Mouse (Mus musculus) left cerebral cortex, postnatal 25 days (tissue): ENCODE measurements around the gene Krtap9-1. TPM values are rescaled to one million over a fixed set of nuclear protein-coding genes. Genes with fewer than 3 reads are reported as not detected.
"Not testable (repeated sequence)": the region's sequence is repeated elsewhere in the genome, so short reads cannot be mapped to it uniquely, and the experiment has no call there.

Experiments
- DNase-seq, 2 experiments: peaks; one replicate each; pipeline ENCODE4 v3.0.0; 2022; ENCODE audit warnings: low spot score in 2 of 2, mixed read lengths in 1 of 2
- intact Hi-C: fragments of 180-260 bp; cut with DNase I; formaldehyde crosslinking; loops from one replicate; pipeline ENCODE4 v1.15.1; 2025
- total RNA-seq, 2 experiments: library from RNA; stranded (reverse); gene quantifications; 2 replicates each; pipeline ENCODE4 v1.2.3; 2021

Krtap9-1 gene
- not detected for total RNA-seq

- DNase-seq, intact Hi-C loops: not testable (repeated sequence)
Observed at GRCm38 (mm10) chr11:99873089-99873488, at the start of gene Krtap9-1. TSS of gene Krtap9-1 (plus strand) at chr11:99873389.

GRCm38 (mm10) chr11:99837966-99838365 lies 35.2 kb upstream of the Krtap9-1 start, which contains the start of gene 2300003K06Rik:
TSS of gene 2300003K06Rik (minus strand) at chr11:99838066.
- DNase-seq = no peak
- intact Hi-C loops = no loop called here

GRCm38 (mm10) chr11:99842185-99842584 lies 31.0 kb upstream of the Krtap9-1 start:
- intact Hi-C loops = no loop called here
- no peak for DNase-seq

DNA sequence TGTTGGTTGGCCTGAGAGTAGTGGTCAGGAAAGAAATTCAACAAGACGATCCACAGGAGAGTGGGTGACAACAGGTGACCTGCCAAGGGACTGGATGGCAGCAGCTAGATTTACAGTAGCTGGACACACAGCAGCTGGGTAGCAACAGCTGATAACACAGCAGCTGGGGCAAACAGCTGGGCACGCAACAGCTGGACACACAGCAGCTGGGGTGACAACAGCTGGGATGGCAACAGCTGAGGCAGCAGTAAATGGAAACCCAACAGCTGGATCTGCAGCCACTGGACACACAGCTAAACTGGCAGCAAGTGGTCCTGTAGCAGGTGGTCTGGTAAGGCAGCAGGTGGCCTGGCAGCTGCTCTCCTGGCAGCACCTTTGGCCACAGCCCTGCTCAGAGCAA lies 26.4 kb upstream of the Krtap9-1 start:
- intact Hi-C loops = no loop called here

GRCm38 (mm10) chr11:99851508-99851907 lies 21.7 kb upstream of the Krtap9-1 start, which contains the start of gene Krtap4-16:
TSS of gene Krtap4-16 (minus strand) at chr11:99851608.
- DNase-seq = no peak
- intact Hi-C loops = no loop called here

More for the DNA sequence above, 26.4 kb upstream of the Krtap9-1 start:
- no peak for DNase-seq

- DNase-seq = no peak
- intact Hi-C loops = no loop called here
Observed at GRCm38 (mm10) chr11:99854121-99854520, 19.1 kb upstream of the Krtap9-1 start.

GRCm38 (mm10) chr11:99857617-99858016 lies 15.6 kb upstream of the Krtap9-1 start, which contains the start of gene Gm11568:
TSS of gene Gm11568 (plus strand) at chr11:99857917.
- intact Hi-C loops = no loop called here
- no peak for DNase-seq

GRCm38 (mm10) chr11:99858761-99859160 lies 14.4 kb upstream of the Krtap9-1 start:
- intact Hi-C loops = no loop called here
- DNase-seq = no peak

GRCm38 (mm10) chr11:99864176-99864575 lies 9.0 kb upstream of the Krtap9-1 start, which contains the start of gene Gm11559:
TSS of gene Gm11559 (plus strand) at chr11:99864476.
- DNase-seq, intact Hi-C loops: not testable (repeated sequence)

DNA sequence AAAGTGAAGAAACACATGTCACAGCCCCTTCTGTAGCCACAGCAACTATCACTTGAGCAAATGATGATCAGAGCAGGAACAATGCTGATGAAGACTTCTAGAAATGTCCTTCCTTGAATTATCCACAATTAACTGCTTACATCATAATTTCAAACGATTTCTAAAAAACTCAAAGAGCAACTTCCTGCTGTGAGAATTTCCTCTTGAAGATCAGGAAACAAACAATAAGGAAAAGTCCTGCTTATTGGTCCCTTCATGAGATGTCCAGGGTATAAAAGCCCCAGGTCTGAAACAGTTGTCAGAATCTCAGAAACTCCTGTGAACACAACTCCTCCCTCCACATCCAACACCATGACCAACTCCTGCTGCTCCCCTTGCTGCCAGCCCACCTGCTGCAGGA lies 5.7 kb downstream of the Krtap9-1 start, which contains the start of gene Gm11567:
Gm11567 (plus strand) TSS at position 301 of the 400 bp plus-strand sequence.
- DNase-seq, intact Hi-C loops: not testable (repeated sequence)

DNA sequence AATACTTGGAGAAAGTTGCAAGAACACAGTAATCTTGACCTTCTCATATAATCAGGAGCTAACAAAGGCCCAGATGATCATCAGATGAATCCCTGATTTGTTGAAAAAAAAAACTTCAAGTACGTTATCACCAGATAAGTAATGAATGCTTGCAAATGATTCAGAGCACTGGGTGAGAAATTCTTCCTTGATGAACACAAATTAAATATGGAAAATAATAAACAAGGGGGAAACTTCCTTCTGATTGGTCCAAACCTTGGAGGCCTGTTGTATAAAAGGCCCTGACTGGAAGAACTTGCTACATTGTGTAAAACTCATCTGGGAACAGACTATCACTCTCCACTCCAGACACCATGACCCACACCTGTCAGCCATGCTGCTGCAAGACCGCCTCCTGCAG lies 34.4 kb downstream of the Krtap9-1 start, which contains the start of gene Krtap31-1:
Krtap31-1 (plus strand) TSS at position 301 of the 400 bp plus-strand sequence.
- intact Hi-C loops = no loop called here
- DNase-seq = no peak

GRCm38 (mm10) chr11:99914451-99914850 lies 41.3 kb downstream of the Krtap9-1 start, which contains the start of gene Gm11565:
TSS of gene Gm11565 (plus strand) at chr11:99914751.
- intact Hi-C loops = no loop called here
- no peak for DNase-seq

Other genes starting within 250 kb of the Krtap9-1 start
- not detected for gene Krtap4-1, start 245.2 kb upstream of the Krtap9-1 start, total RNA-seq
- not detected for gene Krtap4-2, start 238.3 kb upstream of the Krtap9-1 start, total RNA-seq
- gene Krtap4-7, start 229.3 kb upstream of the Krtap9-1 start, total RNA-seq = not detected
- gene Gm11555, start 223.2 kb upstream of the Krtap9-1 start, total RNA-seq = not detected
- not detected for gene Gm11563, start 214.4 kb upstream of the Krtap9-1 start, total RNA-seq
- not detected for gene Krtap4-6, start 207.4 kb upstream of the Krtap9-1 start, total RNA-seq
- gene Gm14190, start 182.6 kb upstream of the Krtap9-1 start, total RNA-seq = not detected
- not detected for gene Gm14180, start 139.1 kb upstream of the Krtap9-1 start, total RNA-seq
- gene Gm11595, start 100.5 kb upstream of the Krtap9-1 start, total RNA-seq = not detected
- gene Krtap4-8, start 92.7 kb upstream of the Krtap9-1 start, total RNA-seq = not detected
- not detected for gene Krtap4-9, start 88.2 kb upstream of the Krtap9-1 start, total RNA-seq
- not detected for gene Gm11596, start 79.9 kb upstream of the Krtap9-1 start, total RNA-seq
- gene Gm11569, start 74.5 kb upstream of the Krtap9-1 start, total RNA-seq = not detected
- gene Gm11554, start 68.9 kb upstream of the Krtap9-1 start, total RNA-seq = not detected
- not detected for gene Krtap4-13, start 63.5 kb upstream of the Krtap9-1 start, total RNA-seq
- gene Gm11564, start 57.7 kb upstream of the Krtap9-1 start, total RNA-seq = not detected
- not detected for gene 2300003K06Rik, start 35.3 kb upstream of the Krtap9-1 start, total RNA-seq
- not detected for gene Krtap4-16, start 21.8 kb upstream of the Krtap9-1 start, total RNA-seq
- gene Gm11568, start 15.5 kb upstream of the Krtap9-1 start, total RNA-seq = not detected
- not detected for gene Gm11559, start 8.9 kb upstream of the Krtap9-1 start, total RNA-seq
- gene Gm11567, start 5.8 kb downstream of the Krtap9-1 start, total RNA-seq = not detected
- not detected for gene Krtap31-1, start 34.5 kb downstream of the Krtap9-1 start, total RNA-seq
- gene Gm11565, start 41.4 kb downstream of the Krtap9-1 start, total RNA-seq = not detected
- gene Krtap31-2, start 62.9 kb downstream of the Krtap9-1 start, total RNA-seq = not detected
- not detected for gene Krtap9-5, start 75.1 kb downstream of the Krtap9-1 start, total RNA-seq
- gene Krtap29-1, start 105.7 kb downstream of the Krtap9-1 start, total RNA-seq = not detected
- gene Krtap16-1, start 113.2 kb downstream of the Krtap9-1 start, total RNA-seq = not detected
- gene Krtap17-1, start 120.6 kb downstream of the Krtap9-1 start, total RNA-seq = not detected
- gene Krt33a, start 142.8 kb downstream of the Krtap9-1 start, total RNA-seq = not detected
- gene Krt33b, start 156.5 kb downstream of the Krtap9-1 start, total RNA-seq = not detected
- gene Krt34, start 168.2 kb downstream of the Krtap9-1 start, total RNA-seq = not detected
- not detected for gene Krt31, start 177.2 kb downstream of the Krtap9-1 start, total RNA-seq
- not detected for gene Krt32, start 214.8 kb downstream of the Krtap9-1 start, total RNA-seq
- gene Krt35, start 222.9 kb downstream of the Krtap9-1 start, total RNA-seq = not detected
- not detected for gene Krt36, start 232.2 kb downstream of the Krtap9-1 start, total RNA-seq
- gene Krt13, start 248.2 kb downstream of the Krtap9-1 start, total RNA-seq = not detected